Mouse (Mus musculus): ENCODE data around the gene Clcn7. TPM values are rescaled to one million over a fixed set of nuclear protein-coding genes. Genes with fewer than 3 reads are reported as not detected.

Gene Clcn7
- polyA plus RNA-seq, 1 experiment from 2014 or later: 27.1 TPM

Other genes starting within 250 kb of the Clcn7 start
- gene Nubp2, start 247.0 kb upstream of the Clcn7 start, polyA plus RNA-seq (2016; fragmentation: Nextera tagmentation; extraction: Ambion mirVana): 49.7 and 53.6 TPM in 2 replicates
- gene Spsb3, start 246.7 kb upstream of the Clcn7 start, polyA plus RNA-seq (2016; fragmentation: Nextera tagmentation; extraction: Ambion mirVana): 43.3 and 43.8 TPM in 2 replicates
- 38.7 and 42.4 TPM in 2 replicates for gene Eme2, start 238.3 kb upstream of the Clcn7 start, polyA plus RNA-seq (2016; fragmentation: Nextera tagmentation; extraction: Ambion mirVana)
- gene Mrps34, start 238.3 kb upstream of the Clcn7 start, polyA plus RNA-seq (2016; fragmentation: Nextera tagmentation; extraction: Ambion mirVana): 99.6 and 107 TPM in 2 replicates
- 44.8 and 46.1 TPM in 2 replicates for gene Nme3, start 236.9 kb upstream of the Clcn7 start, polyA plus RNA-seq (2016; fragmentation: Nextera tagmentation; extraction: Ambion mirVana)
- 55.8 and 59.5 TPM in 2 replicates for gene Mapk8ip3, start 196.4 kb upstream of the Clcn7 start, polyA plus RNA-seq (2016; fragmentation: Nextera tagmentation; extraction: Ambion mirVana)
- 270 and 277 TPM in 2 replicates for gene Jpt2, start 172.7 kb upstream of the Clcn7 start, polyA plus RNA-seq (2016; fragmentation: Nextera tagmentation; extraction: Ambion mirVana)
- 10.5 and 12.0 TPM in 2 replicates for gene Cramp1l, start 117.6 kb upstream of the Clcn7 start, polyA plus RNA-seq (2016; fragmentation: Nextera tagmentation; extraction: Ambion mirVana)
- 29.0 and 29.8 TPM in 2 replicates for gene Ift140, start 117.3 kb upstream of the Clcn7 start, polyA plus RNA-seq (2016; fragmentation: Nextera tagmentation; extraction: Ambion mirVana)
- 13.2 and 15.5 TPM in 2 replicates for gene Tmem204, start 49.8 kb upstream of the Clcn7 start, polyA plus RNA-seq (2016; fragmentation: Nextera tagmentation; extraction: Ambion mirVana)
- gene Telo2, start 17.4 kb upstream of the Clcn7 start, polyA plus RNA-seq (2016; fragmentation: Nextera tagmentation; extraction: Ambion mirVana): 49.1 and 51.0 TPM in 2 replicates
- 0.48 and 0.88 TPM in 2 replicates for gene Ptx4, start 12.6 kb upstream of the Clcn7 start, polyA plus RNA-seq (2016; fragmentation: Nextera tagmentation; extraction: Ambion mirVana)
- not detected in 2 replicates for gene Ccdc154, start 29.1 kb downstream of the Clcn7 start, polyA plus RNA-seq (2016; fragmentation: Nextera tagmentation; extraction: Ambion mirVana)
- gene Gm38655, start 42.1 kb downstream of the Clcn7 start, polyA plus RNA-seq (2016; fragmentation: Nextera tagmentation; extraction: Ambion mirVana): not detected in 2 replicates
- 35.1 and 35.3 TPM in 2 replicates for gene BC003965, start 51.2 kb downstream of the Clcn7 start, polyA plus RNA-seq (2016; fragmentation: Nextera tagmentation; extraction: Ambion mirVana)
- gene Unkl, start 55.0 kb downstream of the Clcn7 start, polyA plus RNA-seq (2016; fragmentation: Nextera tagmentation; extraction: Ambion mirVana): 10.6 and 12.9 TPM in 2 replicates
- gene Gnptg, start 106.7 kb downstream of the Clcn7 start, polyA plus RNA-seq (2016; fragmentation: Nextera tagmentation; extraction: Ambion mirVana): 34.1 and 34.9 TPM in 2 replicates
- gene Tsr3, start 106.8 kb downstream of the Clcn7 start, polyA plus RNA-seq (2016; fragmentation: Nextera tagmentation; extraction: Ambion mirVana): 63.7 and 65.8 TPM in 2 replicates
- gene Baiap3, start 123.0 kb downstream of the Clcn7 start, polyA plus RNA-seq (2016; fragmentation: Nextera tagmentation; extraction: Ambion mirVana): 1.5 and 1.9 TPM in 2 replicates
- 782 and 798 TPM in 2 replicates for gene Ube2i, start 141.2 kb downstream of the Clcn7 start, polyA plus RNA-seq (2016; fragmentation: Nextera tagmentation; extraction: Ambion mirVana)
- not detected in 2 replicates for gene Prss34, start 165.0 kb downstream of the Clcn7 start, polyA plus RNA-seq (2016; fragmentation: Nextera tagmentation; extraction: Ambion mirVana)
- 0.19 TPM in 1 of 2 replicates, not detected in the other for gene Prss28, start 175.3 kb downstream of the Clcn7 start, polyA plus RNA-seq (2016; fragmentation: Nextera tagmentation; extraction: Ambion mirVana)
- gene Prss29, start 185.3 kb downstream of the Clcn7 start, polyA plus RNA-seq (2016; fragmentation: Nextera tagmentation; extraction: Ambion mirVana): not detected in 2 replicates
- gene Tpsab1, start 212.2 kb downstream of the Clcn7 start, polyA plus RNA-seq (2016; fragmentation: Nextera tagmentation; extraction: Ambion mirVana): not detected in 2 replicates
- gene Tpsb2, start 232.9 kb downstream of the Clcn7 start, polyA plus RNA-seq (2016; fragmentation: Nextera tagmentation; extraction: Ambion mirVana): not detected in 2 replicates
- gene Tpsg1, start 235.9 kb downstream of the Clcn7 start, polyA plus RNA-seq (2016; fragmentation: Nextera tagmentation; extraction: Ambion mirVana): 0.31 TPM in 1 of 2 replicates, not detected in the other